Mouse (Mus musculus) forebrain, embryonic 16.5 days (tissue): ENCODE measurements at regions not wholly inside any gene's neighbourhood (a gene's known extent, or its start where the extent isn't known, plus 50 kb on each side); places are given as distances from the start of the nearest gene placed in this dataset.

Source experiments
- ATAC-seq: fragments of 200-750 bp; cut with Nextera tagmentation; 2 replicates; pipeline ENCODE4 v1.8.0; 2017; ENCODE audit warnings: mild to moderate bottlenecking, moderate library complexity
- H3K27ac ChIP-seq: fragments of 300-500 bp; sonication (generic); 2 replicates; pipeline ENCODE4 v1.5.1; 2014; ENCODE audit warnings: low read length, control low read depth
- H3K27me3 ChIP-seq: fragments of 300-500 bp; sonication (generic); replicated peaks from 2 replicates; pipeline ENCODE4 v1.6.1; 2014; ENCODE audit warnings: low read length; ENCODE audit not compliant: control insufficient read depth, insufficient read depth
- H3K36me3 ChIP-seq: fragments of 300-500 bp; sonication (generic); 2 replicates; pipeline ENCODE4 v1.6.1; 2014; ENCODE audit not compliant: control insufficient read depth, insufficient read depth
- H3K4me1 ChIP-seq: fragments of 300-500 bp; sonication (generic); replicated peaks from 2 replicates; pipeline ENCODE4 v1.6.1; 2014; ENCODE audit warnings: low read length; ENCODE audit not compliant: control insufficient read depth, insufficient read depth
- H3K4me2 ChIP-seq: fragments of 300-500 bp; sonication (generic); 2 replicates; pipeline ENCODE4 v1.6.1; 2014; ENCODE audit warnings: mild to moderate bottlenecking, low read length, control low read depth
- H3K4me3 ChIP-seq: fragments of 300-500 bp; sonication (generic); replicated peaks from 2 replicates; pipeline ENCODE4 v1.5.1; 2014; ENCODE audit warnings: mild to moderate bottlenecking, low read length, control low read depth
- H3K9ac ChIP-seq: fragments of 300-500 bp; sonication (generic); replicated peaks from 2 replicates; pipeline ENCODE4 v1.6.1; 2014; ENCODE audit warnings: low read depth, low read length, control low read depth
- H3K9me3 ChIP-seq: fragments of 300-500 bp; sonication (generic); 2 replicates; pipeline ENCODE4 v1.6.1; 2016; ENCODE audit warnings: low read length; ENCODE audit not compliant: control insufficient read depth
- WGBS: fragments of 180-500 bp; shearing (Covaris S2); extraction: QIAGEN DNeasy Blood & Tissue Kit; methylation state at CpG from one replicate; pipeline ENCODE4 v1.1.7; 2014; 5-methylcytosine and 5-hydroxymethylcytosine counted together

DNA sequence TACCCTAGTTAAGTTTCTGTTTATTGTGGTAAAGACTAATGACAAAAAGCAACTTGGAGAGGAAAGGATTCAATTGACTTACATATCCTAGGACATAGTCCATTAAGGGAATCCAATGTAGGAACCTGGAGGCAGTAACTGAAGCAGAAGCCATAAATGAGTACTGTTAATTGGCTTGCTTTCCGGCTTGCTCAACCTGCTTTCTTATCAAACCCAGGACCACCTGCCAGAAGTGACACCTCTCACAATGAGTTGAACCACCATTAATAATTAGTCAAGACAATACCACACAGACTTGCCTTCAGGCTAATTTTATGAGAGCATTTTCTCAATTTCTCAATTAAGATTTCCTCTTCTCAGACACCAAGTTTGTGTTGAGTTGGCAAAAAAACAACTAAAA is 148.8 kb downstream of the Ccser2 start:
- no peaks in the 10 kb centered on the region for H3K27me3 ChIP-seq
- H3K9me3 ChIP-seq = no peaks in the 10 kb centered on the region

DNA sequence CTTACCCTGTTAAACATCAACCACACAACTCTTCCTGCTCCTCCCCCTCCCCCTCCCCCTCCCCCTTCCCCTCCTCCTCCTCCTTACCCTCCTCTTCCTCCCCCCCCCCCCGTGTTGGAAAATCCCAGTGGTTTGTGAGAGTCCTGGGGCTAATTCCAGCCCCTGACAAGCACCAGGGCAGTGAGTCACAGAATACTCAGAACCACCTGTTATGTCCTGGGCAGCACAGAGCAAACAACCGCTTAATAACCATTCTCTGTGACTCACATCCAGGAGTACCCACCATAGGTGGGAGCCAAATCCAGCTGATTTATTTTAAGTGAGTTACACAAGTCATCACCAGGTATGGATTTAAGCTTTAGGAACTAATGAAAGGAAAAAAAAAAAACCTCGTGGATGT is 166.2 kb downstream of the Ccser2 start:
- WGBS = 63% methylated on average over 3 of the region's 3 CpGs
- H3K4me3 ChIP-seq = no peak overlapping the region

More for the DNA sequence above, 148.8 kb downstream of the Ccser2 start:
- WGBS = 19% methylated on average over 1 of the region's 1 CpGs
- H3K4me3 ChIP-seq = no peak overlapping the region
- H3K4me2 ChIP-seq = no peak overlapping the region
- ATAC-seq = 0 out of 2 replicates have a peak, but pooled peaks have one; percentile 23
- no peak overlapping the region for H3K9ac ChIP-seq
- no peaks in the 10 kb centered on the region for H3K36me3 ChIP-seq
- no peaks in the 10 kb centered on the region for H3K4me1 ChIP-seq
- H3K27ac ChIP-seq = no peak overlapping the region

DNA sequence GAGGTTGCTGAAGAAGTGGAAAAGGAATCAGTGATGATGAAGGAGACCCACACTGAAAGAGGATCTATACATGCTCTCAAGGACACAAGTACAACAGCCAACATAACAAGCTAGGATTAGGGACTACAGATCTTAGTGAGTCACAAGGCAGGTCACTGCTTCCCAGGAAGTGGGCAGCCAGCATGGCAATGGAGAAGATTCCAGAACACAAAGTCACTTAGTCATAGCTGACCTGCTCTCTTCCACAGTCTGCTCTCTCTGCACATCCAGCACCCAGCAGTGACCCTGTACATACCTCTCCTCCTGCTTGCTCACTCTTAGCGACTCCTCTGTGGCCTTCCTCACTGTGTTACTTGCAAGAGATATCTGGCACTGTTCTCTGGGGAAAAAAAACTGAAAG is 168.8 kb downstream of the Ccser2 start:
- H3K4me1 ChIP-seq = no peaks in the 10 kb centered on the region
- H3K36me3 ChIP-seq = no peaks in the 10 kb centered on the region
- no peak overlapping the region for H3K9ac ChIP-seq
- H3K4me2 ChIP-seq = no peak overlapping the region
- no peak for ATAC-seq
- WGBS = 77% methylated on average over 1 of the region's 1 CpGs
- H3K4me3 ChIP-seq = no peak overlapping the region
- H3K27me3 ChIP-seq = no peaks in the 10 kb centered on the region
- no peaks in the 10 kb centered on the region for H3K9me3 ChIP-seq
- no peak overlapping the region for H3K27ac ChIP-seq

More for the DNA sequence above, 166.2 kb downstream of the Ccser2 start:
- Histone ChIP-seq H3K4me2 (no peak overlapping the region), H3K27me3 (no peaks in the 10 kb centered on the region), H3K9ac (no peak overlapping the region), H3K4me1 (no peaks in the 10 kb centered on the region), H3K9me3 (no peaks in the 10 kb centered on the region), H3K27ac (no peak overlapping the region), H3K36me3 (no peaks in the 10 kb centered on the region)
- no peak for ATAC-seq

DNA sequence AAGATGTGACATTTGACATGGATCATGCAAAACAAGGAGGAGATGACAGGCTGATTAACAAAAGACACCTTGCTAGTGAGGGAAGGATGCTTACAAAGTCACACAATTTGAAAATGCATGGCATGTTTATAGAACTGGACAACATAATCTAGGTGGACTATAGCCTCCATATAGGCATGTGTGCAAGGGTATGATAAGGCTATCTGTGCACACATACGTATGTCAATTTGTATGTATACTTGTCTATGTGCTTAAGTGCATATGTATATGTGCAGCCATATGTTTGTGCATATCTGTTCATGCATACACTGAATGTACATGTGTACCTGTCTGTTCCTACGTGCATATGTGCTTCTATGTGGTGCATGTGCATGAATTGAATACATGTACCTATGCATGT is 186.7 kb downstream of the Ccser2 start:
- WGBS = 90% methylated on average over 2 of the region's 2 CpGs

DNA sequence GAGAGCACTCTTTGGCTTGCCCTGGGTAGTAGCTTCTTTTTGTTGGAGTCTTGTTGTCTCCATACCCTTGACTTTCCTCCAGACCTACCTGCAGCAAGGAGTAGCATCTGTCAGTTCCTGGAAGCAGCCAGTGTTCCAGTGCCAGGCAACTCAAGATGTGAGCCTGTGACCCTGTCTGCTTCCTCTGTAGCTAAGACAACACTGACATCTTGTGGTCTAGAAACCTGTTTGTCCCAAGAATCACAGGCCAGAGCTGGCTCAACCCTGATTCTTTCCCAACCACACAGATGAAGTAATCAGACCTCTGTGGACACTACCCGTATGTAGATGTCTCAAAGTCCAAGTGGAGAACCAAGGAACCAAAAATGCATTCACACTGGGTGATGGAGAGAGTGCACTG is 189.6 kb downstream of the Ccser2 start:
- ATAC-seq = peak; percentile 69; the same call in 1 of the 2 replicates
- no peak overlapping the region for H3K4me2 ChIP-seq
- H3K9me3 ChIP-seq = no peaks in the 10 kb centered on the region
- H3K4me1 ChIP-seq = no peaks in the 10 kb centered on the region
- H3K4me3 ChIP-seq = no peak overlapping the region
- WGBS = 74% methylated on average over 1 of the region's 1 CpGs
- H3K27me3 ChIP-seq = no peaks in the 10 kb centered on the region
- no peak overlapping the region for H3K27ac ChIP-seq
- H3K36me3 ChIP-seq = no peaks in the 10 kb centered on the region
- no peak overlapping the region for H3K9ac ChIP-seq

More for the DNA sequence above, 186.7 kb downstream of the Ccser2 start:
- no peak overlapping the region for H3K27ac ChIP-seq
- no peak overlapping the region for H3K9ac ChIP-seq
- ATAC-seq = no peak
- H3K4me1 ChIP-seq = no peaks in the 10 kb centered on the region
- H3K27me3 ChIP-seq = no peaks in the 10 kb centered on the region
- no peaks in the 10 kb centered on the region for H3K36me3 ChIP-seq
- H3K4me3 ChIP-seq = no peak overlapping the region
- H3K9me3 ChIP-seq = no peaks in the 10 kb centered on the region
- H3K4me2 ChIP-seq = no peak overlapping the region

DNA sequence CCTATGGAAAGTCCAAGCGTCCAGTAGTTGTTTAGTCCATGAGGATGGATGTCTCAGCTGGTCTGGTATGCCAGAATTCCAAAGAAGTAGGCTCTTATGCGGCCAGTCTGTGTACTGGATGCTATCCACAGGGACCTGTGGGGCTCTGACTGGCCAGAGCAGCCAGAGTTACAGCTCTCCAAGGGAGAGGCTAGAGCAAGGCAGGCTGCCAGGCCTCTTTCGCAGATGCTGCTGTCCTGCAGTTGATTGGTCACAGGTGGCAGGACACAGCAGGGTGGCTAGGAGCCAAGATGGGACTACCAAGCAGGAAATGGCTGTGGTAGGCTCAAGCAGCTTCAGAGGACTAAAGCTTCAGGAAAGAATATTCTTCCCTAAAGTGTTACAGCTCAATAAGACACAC is 194.2 kb downstream of the Ccser2 start:
- Histone ChIP-seq H3K4me1 (no peaks in the 10 kb centered on the region), H3K9ac (no peak overlapping the region), H3K9me3 (no peaks in the 10 kb centered on the region), H3K27ac (no peak overlapping the region), H3K27me3 (no peaks in the 10 kb centered on the region), H3K4me3 (no peak overlapping the region), H3K4me2 (no peak overlapping the region), H3K36me3 (no peaks in the 10 kb centered on the region)
- WGBS = 77% methylated on average over 3 of the region's 3 CpGs
- no peak for ATAC-seq

DNA sequence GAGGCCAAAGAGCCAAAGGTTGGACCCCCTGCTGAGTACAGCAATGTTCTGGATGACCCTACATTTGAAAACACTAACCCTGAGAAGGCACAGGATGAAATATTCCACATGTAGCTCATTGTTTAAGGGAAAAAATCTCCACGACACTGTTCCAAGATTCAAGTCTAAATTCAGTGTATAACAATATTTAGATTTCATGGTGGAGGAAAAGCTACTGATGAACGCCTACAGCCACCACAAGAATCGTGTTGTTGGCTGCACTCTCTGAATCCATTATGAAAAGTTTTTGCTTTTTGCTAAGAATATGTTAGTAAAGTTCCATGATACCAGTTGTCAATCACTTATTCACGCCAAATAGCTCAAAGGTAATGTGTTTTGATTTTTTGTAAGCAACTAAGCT is 204.2 kb downstream of the Ccser2 start:
- Histone ChIP-seq H3K4me3 (no peak overlapping the region), H3K4me1 (no peaks in the 10 kb centered on the region), H3K27ac (no peak overlapping the region), H3K9me3 (no peaks in the 10 kb centered on the region), H3K36me3 (no peaks in the 10 kb centered on the region), H3K27me3 (no peaks in the 10 kb centered on the region), H3K9ac (no peak overlapping the region), H3K4me2 (no peak overlapping the region)
- ATAC-seq = no peak
- 89% methylated on average over 4 of the region's 4 CpGs for WGBS

DNA sequence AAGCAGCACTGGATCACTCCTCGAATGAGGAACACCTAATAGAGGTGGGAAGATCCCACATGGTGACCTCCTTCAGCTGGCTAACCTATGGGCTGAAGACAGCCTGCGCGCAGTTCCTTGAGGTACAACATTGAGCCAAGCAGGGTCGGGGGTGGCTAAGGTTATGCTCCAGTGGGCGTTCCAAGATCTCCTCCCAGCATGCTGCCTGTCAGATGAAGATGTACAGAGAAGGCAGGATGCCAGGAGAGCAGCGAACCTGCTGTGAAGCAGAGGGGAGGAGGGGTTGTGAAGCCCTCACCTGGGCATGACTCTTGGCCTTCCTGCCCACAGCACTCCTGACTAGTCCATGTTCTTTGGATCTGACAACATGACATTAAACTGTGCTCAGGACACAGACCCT is 212.5 kb downstream of the Ccser2 start:
- H3K36me3 ChIP-seq = no peaks in the 10 kb centered on the region
- H3K27me3 ChIP-seq = no peaks in the 10 kb centered on the region
- no peak overlapping the region for H3K4me3 ChIP-seq
- H3K4me2 ChIP-seq = no peak overlapping the region
- WGBS = 77% methylated on average over 6 of the region's 6 CpGs
- no peak overlapping the region for H3K27ac ChIP-seq
- H3K9ac ChIP-seq = no peak overlapping the region
- H3K4me1 ChIP-seq = no peaks in the 10 kb centered on the region
- ATAC-seq = no peak
- H3K9me3 ChIP-seq = no peaks in the 10 kb centered on the region

DNA sequence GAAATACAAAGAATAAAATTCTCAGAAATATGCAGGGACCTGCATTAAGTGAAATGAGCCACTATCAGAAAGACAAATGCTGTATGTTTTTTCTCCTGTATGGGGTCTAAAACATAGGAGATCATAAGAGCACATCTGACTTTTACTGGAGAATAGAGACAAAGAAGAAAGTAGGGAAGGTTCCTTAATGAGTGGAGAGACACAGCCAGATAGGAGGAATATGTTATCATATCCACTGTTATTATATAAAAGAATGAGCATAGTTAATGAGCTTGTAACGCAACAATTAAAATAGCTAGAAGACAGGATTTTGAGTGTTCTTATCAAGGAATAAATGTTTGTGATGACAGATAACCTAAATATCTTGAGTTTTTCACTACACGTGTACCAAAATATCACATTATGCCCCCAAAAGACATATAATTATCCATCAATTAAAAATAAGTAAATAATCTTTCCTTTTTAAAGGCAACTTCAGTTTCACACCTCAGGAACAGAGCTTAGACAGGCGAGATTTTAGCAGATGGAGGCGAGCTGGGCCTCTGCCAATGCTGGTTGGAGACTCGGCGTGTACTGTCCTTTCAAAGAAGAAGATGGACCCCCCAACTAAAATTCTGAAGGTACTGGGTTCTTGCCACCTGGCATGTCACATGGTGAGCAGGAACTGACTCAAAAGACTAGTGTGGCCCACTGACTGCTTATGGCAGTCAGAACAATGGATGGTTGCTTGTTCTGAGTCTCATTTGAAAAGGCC is 220.3 kb downstream of the Ccser2 start:
- Histone ChIP-seq H3K9me3 (no peaks in the 10 kb centered on the region), H3K27me3 (no peaks in the 10 kb centered on the region), H3K9ac (no peak overlapping the region), H3K4me3 (no peak overlapping the region), H3K4me1 (no peaks in the 10 kb centered on the region; the same call in 1 of the 2 replicates), H3K27ac (peak overlapping the region; percentile 48), H3K4me2 (no peak overlapping the region), H3K36me3 (no peaks in the 10 kb centered on the region)
- WGBS = 55% methylated on average over 6 of the region's 6 CpGs
- ATAC-seq = peak; percentile 87
